Mouse (Mus musculus): ENCODE results near the gene Zfp513.
A peak's percentile ranks its signal among the peaks of the same experiment; 100 is the strongest.
"Not testable (repeated sequence)": the region's sequence is repeated elsewhere in the genome, so short reads cannot be mapped to it uniquely, and the experiment has no call there.

Gene Zfp513

GRCm38 (mm10) chr5:31201742-31202590, at the start of gene Zfp513:
Zfp513 (minus strand) TSS chr5:31202303.
- peak; percentile 95 to 97 for DNase-seq

GRCm38 (mm10) chr5:31251541-31252101, 49.5 kb upstream of the Zfp513 start, which contains the start of gene Krtcap3:
Krtcap3 (plus strand) TSS chr5:31251691.
- peak in 1 of 2 experiments; percentile 25 for DNase-seq

- no peak for DNase-seq
Measured at GRCm38 (mm10) chr5:31250716-31251115, 48.6 kb upstream of the Zfp513 start.

- no peak for DNase-seq
Measured at GRCm38 (mm10) chr5:31242191-31242590, 40.1 kb upstream of the Zfp513 start.

GRCm38 (mm10) chr5:31241522-31242034, 39.5 kb upstream of the Zfp513 start:
- DNase-seq: no peak

GRCm38 (mm10) chr5:31240637-31241521, 38.8 kb upstream of the Zfp513 start, which contains the start of the genes Nrbp1 and Gm9970:
Nrbp1 (plus strand) TSS chr5:31240864.
Gm9970 (minus strand) TSS chr5:31241232.
- DNase-seq: peak; percentile 94 to 95

- no peak for DNase-seq
Measured at GRCm38 (mm10) chr5:31226641-31227040, 24.5 kb upstream of the Zfp513 start.

- no peak for DNase-seq
Measured at GRCm38 (mm10) chr5:31222696-31223095, 20.6 kb upstream of the Zfp513 start.

GRCm38 (mm10) chr5:31221304-31221945, 19.3 kb upstream of the Zfp513 start:
- peak in 1 of 2 experiments; percentile 38 for DNase-seq

- DNase-seq: peak; percentile 92 to 93
Measured at GRCm38 (mm10) chr5:31220448-31221303, 18.6 kb upstream of the Zfp513 start, which contains the start of gene Ppm1g. Ppm1g (minus strand) TSS chr5:31220687.

- no peak for DNase-seq
Measured at GRCm38 (mm10) chr5:31219911-31220447, 17.9 kb upstream of the Zfp513 start.

- no peak for DNase-seq
Measured at GRCm38 (mm10) chr5:31219474-31219873, 17.4 kb upstream of the Zfp513 start.

- no peak for DNase-seq
Measured at GRCm38 (mm10) chr5:31219070-31219469, 17.0 kb upstream of the Zfp513 start.

- DNase-seq: no peak
Measured at GRCm38 (mm10) chr5:31218294-31218693, 16.2 kb upstream of the Zfp513 start.

GRCm38 (mm10) chr5:31216554-31216953, 14.5 kb upstream of the Zfp513 start:
- DNase-seq: not testable (repeated sequence)

GRCm38 (mm10) chr5:31204421-31204820, 2.3 kb upstream of the Zfp513 start:
- DNase-seq: no peak

GRCm38 (mm10) chr5:31203866-31204265, 1.8 kb upstream of the Zfp513 start:
- no peak for DNase-seq

- no peak for DNase-seq
Measured at GRCm38 (mm10) chr5:31202933-31203332, 830 bp upstream of the Zfp513 start.

- DNase-seq: no peak
Measured at GRCm38 (mm10) chr5:31201042-31201741, 911 bp downstream of the Zfp513 start.

GRCm38 (mm10) chr5:31200327-31200768, 1.8 kb downstream of the Zfp513 start:
- DNase-seq: no peak
